Mouse (Mus musculus) cerebellum, adult 2 months (tissue): Measurements from ENCODE around the gene Gmpr2.

Experiments used
- CTCF ChIP-seq: fragments of 200-500 bp; IDR thresholded peaks from 2 replicates; pipeline ENCODE4 v1.5.1; 2011; ENCODE audit warnings: low read depth, mild to moderate bottlenecking, control low read depth, low read length, moderate library complexity, borderline replicate concordance; ENCODE audit not compliant: insufficient read depth
- POLR2A ChIP-seq: fragments of 200-500 bp; IDR thresholded peaks from 2 replicates; pipeline ENCODE4 v1.6.1; 2011; ENCODE audit warnings: low read length, control low read depth, borderline replicate concordance; ENCODE audit not compliant: insufficient read depth

DNA sequence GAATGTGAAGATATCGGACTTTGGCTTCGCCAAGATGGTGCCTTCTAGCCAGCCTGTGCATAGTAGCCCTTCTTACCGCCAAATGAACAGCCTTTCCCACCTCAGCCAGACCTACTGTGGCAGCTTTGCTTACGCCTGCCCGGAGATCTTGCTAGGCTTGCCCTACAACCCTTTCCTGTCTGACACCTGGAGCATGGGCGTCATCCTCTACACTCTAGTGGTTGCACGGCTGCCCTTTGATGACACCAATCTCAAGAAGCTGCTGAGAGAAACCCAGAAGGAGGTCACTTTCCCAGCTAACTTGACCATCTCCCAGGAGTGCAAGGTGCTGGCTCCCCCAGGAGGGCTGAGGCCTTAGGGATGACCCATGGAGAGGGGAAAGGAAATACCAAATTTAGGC lies 20.2 kb upstream of the Gmpr2 start:
- TF ChIP-seq CTCF: no peak
- TF ChIP-seq POLR2A: no peak
